Mouse (Mus musculus) erythroblast, embryonic 14.5 days (primary cell): ENCODE results near the gene Lce3a. TPM values are rescaled to one million over a fixed set of nuclear protein-coding genes. Genes with fewer than 3 reads are reported as not detected.

Source experiments
- H3K27me3 ChIP-seq: 2 replicates; pipeline ENCODE4 v1.6.1; 2012; ENCODE audit warnings: inconsistent platforms; ENCODE audit not compliant: control insufficient read depth
- H3K36me3 ChIP-seq: 2 replicates; pipeline ENCODE4 v1.6.1; 2012; ENCODE audit warnings: mild to moderate bottlenecking, inconsistent platforms; ENCODE audit not compliant: control insufficient read depth
- H3K4me1 ChIP-seq: 2 replicates; pipeline ENCODE4 v1.6.1; 2012; ENCODE audit warnings: inconsistent platforms; ENCODE audit not compliant: control insufficient read depth
- H3K4me3 ChIP-seq: replicated peaks from 2 replicates; pipeline ENCODE3; 2012; ENCODE audit warnings: moderate library complexity, mild to moderate bottlenecking, inconsistent platforms
- H3K9me3 ChIP-seq: 2 replicates; pipeline ENCODE4 v1.6.1; 2012; ENCODE audit warnings: low read length, inconsistent platforms, mixed read lengths; ENCODE audit not compliant: control insufficient read depth
- GATA1 ChIP-seq: IDR thresholded peaks from 2 replicates; pipeline ENCODE4 v1.6.1; 2012; ENCODE audit warnings: low read length, inconsistent platforms, mixed read lengths
- TAL1 ChIP-seq: IDR thresholded peaks from 3 replicates; pipeline ENCODE4 v1.6.1; 2012; ENCODE audit warnings: low read length, inconsistent platforms, mixed read lengths
- polyA plus RNA-seq: library from polyadenylated mRNA; stranded (reverse); fragments of >175 nt; gene quantifications from 2 replicates; pipeline ENCODE4 v1.2.3, GENCODE M21; 2012

The Lce3a gene
- polyA plus RNA-seq, 1 experiment, result not detected

- TF ChIP-seq TAL1, result no peak
- TF ChIP-seq GATA1, result no peak
- Histone ChIP-seq H3K9me3 (no peaks in the 10 kb centered on the region), H3K4me1 (no peaks in the 10 kb centered on the region), H3K27me3 (no peaks in the 10 kb centered on the region), H3K4me3 (no peak overlapping the region), H3K36me3 (no peaks in the 10 kb centered on the region)
These were observed 31.5 kb downstream of the Lce3a start for GRCm38 (mm10) chr3:92894489-92894888.

DNA sequence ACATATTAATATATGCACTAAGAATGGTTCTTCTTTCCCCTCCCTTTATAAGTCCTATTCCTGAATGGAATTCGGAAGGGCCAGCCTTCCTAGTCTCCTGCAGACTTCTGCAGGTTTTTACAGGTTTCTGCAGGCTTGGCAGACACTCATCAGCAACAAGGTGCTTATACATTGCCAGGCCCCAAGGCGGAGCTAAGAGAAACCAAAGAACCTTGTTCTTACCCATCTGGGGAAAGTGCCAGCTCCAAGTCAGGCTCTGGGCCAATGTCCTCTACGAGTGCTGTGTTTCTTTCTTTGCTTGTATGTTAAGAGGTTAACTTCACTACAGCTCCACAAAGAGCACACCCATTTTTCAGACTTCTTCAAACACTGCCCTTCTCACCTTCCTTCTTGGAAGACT, 32.0 kb downstream of the Lce3a start:
- H3K36me3 ChIP-seq, result no peaks in the 10 kb centered on the region
- H3K4me3 ChIP-seq, result no peak overlapping the region
- H3K27me3 ChIP-seq, result no peaks in the 10 kb centered on the region
- TF ChIP-seq TAL1 (no peak), GATA1 (no peak)
- H3K9me3 ChIP-seq, result no peaks in the 10 kb centered on the region
- H3K4me1 ChIP-seq, result no peaks in the 10 kb centered on the region

Other genes starting within 250 kb of the Lce3a start
- gene Lce1c, start 247.0 kb downstream of the Lce3a start, polyA plus RNA-seq, result not detected in 2 replicates
- gene Lce1d, start 239.0 kb downstream of the Lce3a start, polyA plus RNA-seq, result not detected in 2 replicates
- gene Lce1e, start 217.2 kb downstream of the Lce3a start, polyA plus RNA-seq, result not detected in 2 replicates
- gene Lce1f, start 205.9 kb downstream of the Lce3a start, polyA plus RNA-seq, result not detected in 2 replicates
- not detected in 2 replicates for gene Gm38119, start 187.1 kb downstream of the Lce3a start, polyA plus RNA-seq
- not detected in 2 replicates for gene Lce1g, start 173.9 kb downstream of the Lce3a start, polyA plus RNA-seq
- gene Lce1h, start 161.2 kb downstream of the Lce3a start, polyA plus RNA-seq, result not detected in 2 replicates
- gene Lce1i, start 147.3 kb downstream of the Lce3a start, polyA plus RNA-seq, result not detected in 2 replicates
- not detected in 2 replicates for gene Lce1j, start 135.7 kb downstream of the Lce3a start, polyA plus RNA-seq
- not detected in 2 replicates for gene Lce1k, start 118.3 kb downstream of the Lce3a start, polyA plus RNA-seq
- not detected in 2 replicates for gene Kprp, start 99.0 kb downstream of the Lce3a start, polyA plus RNA-seq
- not detected in 2 replicates for gene Lce1l, start 74.9 kb downstream of the Lce3a start, polyA plus RNA-seq
- not detected in 2 replicates for gene 2310050C09Rik, start 56.0 kb downstream of the Lce3a start, polyA plus RNA-seq
- not detected in 2 replicates for gene Lce3b, start 6.7 kb upstream of the Lce3a start, polyA plus RNA-seq
- not detected in 2 replicates for gene Lce3c, start 18.3 kb upstream of the Lce3a start, polyA plus RNA-seq
- gene Lce3d, start 31.2 kb upstream of the Lce3a start, polyA plus RNA-seq, result not detected in 2 replicates
- gene Lce3e, start 40.8 kb upstream of the Lce3a start, polyA plus RNA-seq, result not detected in 2 replicates
- not detected in 2 replicates for gene Lce3f, start 66.0 kb upstream of the Lce3a start, polyA plus RNA-seq
- not detected in 2 replicates for gene Crct1, start 89.5 kb upstream of the Lce3a start, polyA plus RNA-seq
- not detected in 2 replicates for gene Lce1m, start 92.8 kb upstream of the Lce3a start, polyA plus RNA-seq
- gene Gm4858, start 142.6 kb upstream of the Lce3a start, polyA plus RNA-seq, result not detected in 2 replicates
- not detected in 2 replicates for gene Crnn, start 218.6 kb upstream of the Lce3a start, polyA plus RNA-seq